Mouse (Mus musculus) embryonic fibroblast, embryonic 13.5 days (primary cell): ENCODE results near the gene Mlxipl. TPM values are rescaled to one million over a fixed set of nuclear protein-coding genes. Genes with fewer than 3 reads are reported as not detected.

ENCODE experiments used
- H3K27ac ChIP-seq: 2 replicates; pipeline ENCODE4 v1.5.1; 2012; ENCODE audit warnings: low read length, control low read depth, inconsistent platforms; ENCODE audit not compliant: insufficient read depth
- H3K4me1 ChIP-seq: 2 replicates; pipeline ENCODE4 v1.6.1; 2011; ENCODE audit warnings: low read length; ENCODE audit not compliant: control insufficient read depth, insufficient read depth
- H3K4me3 ChIP-seq: 2 replicates; pipeline ENCODE4 v1.5.1; 2011; ENCODE audit warnings: mild to moderate bottlenecking, control low read depth, low read length; ENCODE audit not compliant: insufficient read depth
- CTCF ChIP-seq: IDR thresholded peaks from 2 replicates; pipeline ENCODE4 v1.5.1; 2011; ENCODE audit warnings: mild to moderate bottlenecking, control low read depth, low read length, moderate library complexity, borderline replicate concordance; ENCODE audit not compliant: insufficient read depth
- POLR2A ChIP-seq: IDR thresholded peaks from 2 replicates; pipeline ENCODE4 v1.6.1; 2011; ENCODE audit warnings: low read depth, mild to moderate bottlenecking, control low read depth, low read length, moderate library complexity
- polyA plus RNA-seq: library from polyadenylated mRNA; stranded (reverse); fragments of >200 nt; gene quantifications from 2 replicates; pipeline ENCODE4 v1.2.4, GENCODE M21; 2011; ENCODE audit warnings: low read depth; ENCODE audit not compliant: missing spikeins, insufficient read length

The Mlxipl gene
- polyA plus RNA-seq, 1 experiment: not detected

GRCm38 (mm10) chr5:135109976-135110375 is 20.3 kb downstream of the Mlxipl start:
- H3K4me3 ChIP-seq: no peak overlapping the region
- TF ChIP-seq POLR2A (no peak), CTCF (no peak)
- H3K27ac ChIP-seq: no peak overlapping the region
- H3K4me1 ChIP-seq: no peaks in the 10 kb centered on the region

DNA sequence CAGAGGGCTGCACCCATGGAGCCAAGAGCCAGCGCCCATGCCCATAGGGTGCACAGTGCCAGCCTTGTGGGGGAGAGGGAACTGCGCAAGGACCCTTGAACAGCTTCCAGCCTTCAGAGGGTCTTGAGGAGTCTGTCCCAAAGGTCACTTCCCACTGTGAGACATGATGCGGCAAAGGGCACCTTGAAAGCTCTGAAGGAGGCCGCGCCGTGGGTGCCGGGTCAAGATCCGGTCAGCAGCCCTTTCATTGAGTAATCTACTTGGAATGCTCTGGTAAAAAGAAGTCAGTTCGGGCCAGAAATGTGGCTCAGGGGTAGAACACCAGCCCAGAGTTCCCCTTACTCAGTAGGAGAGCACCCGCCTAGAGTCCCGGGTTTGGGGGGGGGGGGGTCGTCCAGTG is 24.1 kb downstream of the Mlxipl start:
- H3K4me3 ChIP-seq: no peak overlapping the region

GRCm38 (mm10) chr5:135115241-135115640 is 25.6 kb downstream of the Mlxipl start:
- H3K27ac ChIP-seq: no peak overlapping the region
- TF ChIP-seq POLR2A (no peak), CTCF (no peak)

More for the DNA sequence above, 24.1 kb downstream of the Mlxipl start:
- TF ChIP-seq CTCF (no peak), POLR2A (no peak)
- Histone ChIP-seq H3K27ac (no peak overlapping the region), H3K4me1 (no peaks in the 10 kb centered on the region)

GRCm38 (mm10) chr5:135118589-135119081 is 28.9 kb downstream of the Mlxipl start:
- Histone ChIP-seq H3K4me1 (no peaks in the 10 kb centered on the region), H3K4me3 (no peak overlapping the region)
- TF ChIP-seq POLR2A (no peak), CTCF (peak; percentile 81; the same call in 1 of the 2 replicates)

More at GRCm38 (mm10) chr5:135115241-135115640, 25.6 kb downstream of the Mlxipl start:
- Histone ChIP-seq H3K4me3 (no peak overlapping the region), H3K4me1 (no peaks in the 10 kb centered on the region)

GRCm38 (mm10) chr5:135120753-135121152 is 31.1 kb downstream of the Mlxipl start:
- no peak overlapping the region for H3K4me3 ChIP-seq
- TF ChIP-seq POLR2A (no peak), CTCF (no peak)
- H3K27ac ChIP-seq: no peak overlapping the region
- no peaks in the 10 kb centered on the region for H3K4me1 ChIP-seq

More at GRCm38 (mm10) chr5:135118589-135119081, 28.9 kb downstream of the Mlxipl start:
- H3K27ac ChIP-seq: no peak overlapping the region

DNA sequence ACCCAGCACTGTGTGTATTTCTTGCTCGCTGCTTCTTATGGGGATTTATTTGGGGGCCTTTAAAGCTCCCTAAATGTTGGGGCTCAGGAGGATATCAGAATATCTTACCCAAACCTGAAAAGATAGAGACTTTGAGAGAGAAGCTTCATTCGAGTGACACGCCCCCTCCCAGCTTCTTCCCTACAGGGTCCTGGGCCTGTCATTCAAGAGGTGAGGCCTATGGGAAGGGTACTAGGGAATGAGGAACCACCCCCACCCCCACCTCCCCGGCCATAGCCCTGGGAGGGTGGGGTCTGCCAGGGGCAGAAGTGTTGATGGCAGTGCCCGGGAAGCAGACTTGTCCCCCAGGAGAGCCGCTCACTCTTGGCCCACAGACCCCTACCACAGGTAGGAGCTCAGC is 36.4 kb downstream of the Mlxipl start:
- Histone ChIP-seq H3K4me1 (no peaks in the 10 kb centered on the region), H3K27ac (no peak overlapping the region), H3K4me3 (no peak overlapping the region)
- no peak for TF ChIP-seq CTCF
- no peak for TF ChIP-seq POLR2A

- H3K4me1 ChIP-seq: no peaks in the 10 kb centered on the region
- TF ChIP-seq CTCF: no peak
- TF ChIP-seq POLR2A: no peak
- no peak overlapping the region for H3K4me3 ChIP-seq
- no peak overlapping the region for H3K27ac ChIP-seq
Observed at GRCm38 (mm10) chr5:135127669-135128068, 38.0 kb downstream of the Mlxipl start.

- TF ChIP-seq CTCF: no peak
- TF ChIP-seq POLR2A: no peak
- Histone ChIP-seq H3K4me3 (no peak overlapping the region), H3K27ac (no peak overlapping the region), H3K4me1 (no peaks in the 10 kb centered on the region)
Observed at GRCm38 (mm10) chr5:135129747-135130146, 40.1 kb downstream of the Mlxipl start.

- no peaks in the 10 kb centered on the region for H3K4me1 ChIP-seq
- H3K27ac ChIP-seq: no peak overlapping the region
- TF ChIP-seq POLR2A (no peak), CTCF (no peak)
- peak overlapping the region; percentile 21; the same call in 1 of the 2 replicates for H3K4me3 ChIP-seq
Observed at GRCm38 (mm10) chr5:135133736-135134405, 44.2 kb downstream of the Mlxipl start.

DNA sequence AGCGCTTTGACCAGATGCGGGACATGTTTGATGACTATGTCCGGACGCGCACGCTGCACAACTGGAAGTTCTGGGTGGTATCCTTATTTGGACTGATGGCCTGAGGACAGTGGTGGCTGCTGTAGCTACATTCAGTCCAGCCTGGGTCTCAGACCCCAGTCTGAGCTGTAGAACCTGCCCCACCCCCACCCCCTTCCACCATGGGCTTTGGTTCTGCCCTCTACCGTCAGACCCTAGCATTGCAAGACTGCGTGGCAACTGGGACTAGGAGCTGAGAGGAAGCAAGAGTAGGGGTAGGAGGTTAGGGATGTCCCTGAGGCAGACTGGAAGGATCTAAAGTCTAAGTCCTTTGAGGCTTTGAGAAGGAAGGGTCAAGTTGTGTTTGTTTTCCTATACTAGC is 44.8 kb downstream of the Mlxipl start:
- TF ChIP-seq POLR2A: no peak
- peak; percentile 67; the same call in 1 of the 2 replicates for TF ChIP-seq CTCF
- Histone ChIP-seq H3K4me3 (peak overlapping the region; percentile 21; the same call in 1 of the 2 replicates), H3K4me1 (no peaks in the 10 kb centered on the region), H3K27ac (no peak overlapping the region)

DNA sequence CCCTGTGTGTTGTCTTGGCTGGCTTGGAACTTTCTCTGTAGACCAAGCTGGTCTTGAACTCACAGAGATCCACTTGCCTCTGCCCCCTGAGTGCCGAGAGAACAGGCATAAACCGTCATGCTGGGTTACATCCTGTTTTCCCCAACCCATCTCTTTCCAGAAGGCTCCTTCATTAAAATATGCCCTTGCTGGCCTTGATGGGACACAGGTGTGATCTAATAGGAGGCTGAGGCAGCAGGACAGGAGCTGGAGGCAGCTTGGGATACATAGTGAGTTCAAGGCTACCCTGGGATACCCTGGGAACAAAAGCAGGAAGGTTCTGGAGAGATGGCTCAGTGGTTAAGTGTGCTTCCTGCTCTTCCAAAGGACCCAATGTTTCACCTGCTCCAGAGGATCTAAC is 50.2 kb downstream of the Mlxipl start:
- no peak overlapping the region for H3K4me3 ChIP-seq
- TF ChIP-seq POLR2A: no peak
- TF ChIP-seq CTCF: no peak
- no peaks in the 10 kb centered on the region for H3K4me1 ChIP-seq
- no peak overlapping the region for H3K27ac ChIP-seq
